Mouse (Mus musculus) gastrocnemius, postnatal 10 days (tissue): ENCODE data around the gene Sord. TPM values are rescaled to one million over a fixed set of nuclear protein-coding genes. Genes with fewer than 3 reads are reported as not detected.
A peak's percentile ranks its signal among the peaks of the same experiment; 100 is the strongest.

Experiments used
- DNase-seq: peaks from one replicate; pipeline ENCODE4 v3.0.0; 2021; ENCODE audit warnings: mixed read lengths
- total RNA-seq, 2 experiments: library from RNA; stranded (reverse); gene quantifications; 2 replicates each; pipeline ENCODE4 v1.2.3; 2021

Sord gene
- total RNA-seq, 2 experiments from 2014 or later = 16.5 to 19.1 TPM

GRCm38 (mm10) chr2:122240735-122241134, 6.2 kb downstream of the Sord start:
- DNase-seq = no peak

- DNase-seq = no peak
Measured at GRCm38 (mm10) chr2:122241226-122241625, 6.7 kb downstream of the Sord start.

GRCm38 (mm10) chr2:122241935-122242334, 7.4 kb downstream of the Sord start:
- DNase-seq = no peak

- peak; percentile 65 for DNase-seq
Measured at GRCm38 (mm10) chr2:122243671-122244131, 9.2 kb downstream of the Sord start.

- no peak for DNase-seq
Measured at GRCm38 (mm10) chr2:122247786-122248185, 13.2 kb downstream of the Sord start.

GRCm38 (mm10) chr2:122255997-122256396, 21.4 kb downstream of the Sord start:
- no peak for DNase-seq

GRCm38 (mm10) chr2:122260729-122261128, 26.2 kb downstream of the Sord start:
- no peak for DNase-seq

- no peak for DNase-seq
Measured at GRCm38 (mm10) chr2:122264690-122265089, 30.1 kb downstream of the Sord start.

- DNase-seq = no peak
Measured at GRCm38 (mm10) chr2:122266407-122267193, 32.1 kb downstream of the Sord start.

GRCm38 (mm10) chr2:122278769-122279168, 44.2 kb downstream of the Sord start:
- DNase-seq = no peak

- no peak for DNase-seq
Measured at GRCm38 (mm10) chr2:122284091-122284490, 49.5 kb downstream of the Sord start.

- DNase-seq = no peak
Measured at GRCm38 (mm10) chr2:122286137-122286536, 51.6 kb downstream of the Sord start.

GRCm38 (mm10) chr2:122294916-122295315, 60.4 kb downstream of the Sord start:
- no peak for DNase-seq

GRCm38 (mm10) chr2:122297271-122298095, 62.9 kb downstream of the Sord start:
- no peak for DNase-seq

GRCm38 (mm10) chr2:122298096-122298499, 63.5 kb downstream of the Sord start, which contains the start of gene Duox2:
Gene Duox2 (minus strand): TSS chr2:122298449.
- no peak for DNase-seq

- DNase-seq = peak; percentile 46
Measured at GRCm38 (mm10) chr2:122298596-122299490, 64.3 kb downstream of the Sord start, which contains the start of gene Duoxa2. Gene Duoxa2 (plus strand): TSS chr2:122298900.

GRCm38 (mm10) chr2:122299911-122300655, 65.5 kb downstream of the Sord start:
- DNase-seq = no peak

- DNase-seq = no peak
Measured at GRCm38 (mm10) chr2:122300656-122301020, 66.1 kb downstream of the Sord start.

GRCm38 (mm10) chr2:122301081-122301920, 66.8 kb downstream of the Sord start:
- DNase-seq = peak; percentile 42

- no peak for DNase-seq
Measured at GRCm38 (mm10) chr2:122301921-122302573, 67.5 kb downstream of the Sord start.
